Mouse (Mus musculus) gastrocnemius, adult 18-20 months (tissue): ENCODE results near the gene Disp1. TPM values are rescaled to one million over a fixed set of nuclear protein-coding genes. Genes with fewer than 3 reads are reported as not detected.
A peak's percentile ranks its signal among the peaks of the same experiment; 100 is the strongest.

Source experiments
- DNase-seq: peaks from one replicate; pipeline ENCODE4 v3.0.0; 2021; ENCODE audit warnings: low spot score
- microRNA-seq: library from miRNA; unstranded; fragments of <30 nt; microRNA quantifications from one replicate; pipeline ENCODE4 v1.2.0, GENCODE M21; 2021
- total RNA-seq, 2 experiments: library from RNA; stranded (reverse); gene quantifications; 2 replicates each; pipeline ENCODE4 v1.2.3; 2021

Disp1 gene
- total RNA-seq, 2 experiments from 2014 or later: 2.3 to 3.3 TPM

DNA sequence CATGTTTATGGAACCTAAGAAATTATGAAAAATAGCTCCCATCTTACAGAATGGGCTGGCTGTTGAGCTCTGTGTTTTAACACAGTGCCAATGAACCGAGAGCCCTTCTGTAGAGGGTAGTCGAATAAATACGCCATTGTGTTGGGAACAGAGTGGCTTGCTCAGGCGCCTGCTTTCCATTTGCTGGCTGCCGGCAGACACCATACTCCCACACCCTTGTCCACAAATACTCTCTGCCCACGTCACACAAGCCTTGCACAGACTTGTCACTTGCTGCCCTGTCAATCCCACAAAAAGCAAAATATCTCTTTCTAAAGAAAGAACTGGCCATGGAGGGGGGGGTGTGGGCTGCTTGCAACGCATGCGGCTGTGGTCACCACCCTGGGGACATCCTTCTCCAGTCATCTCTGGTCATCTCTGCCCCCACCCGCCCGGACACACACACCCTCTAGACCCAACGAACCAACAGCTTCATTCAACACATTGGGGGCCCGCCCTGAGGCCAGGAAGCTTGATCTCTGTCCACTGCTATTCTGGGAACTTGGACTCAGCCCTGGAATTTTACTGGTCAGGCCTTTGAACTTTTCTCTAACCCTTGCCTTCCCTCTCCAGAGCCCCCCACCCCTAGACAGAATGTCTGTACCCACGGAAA is 178.0 kb downstream of the Disp1 start:
- peak; percentile 15 for DNase-seq

GRCm38 (mm10) chr1:183041703-183042102 is 179.6 kb downstream of the Disp1 start:
- no peak for DNase-seq

- DNase-seq: no peak
Measured at GRCm38 (mm10) chr1:183040847-183041382, 180.4 kb downstream of the Disp1 start.

DNA sequence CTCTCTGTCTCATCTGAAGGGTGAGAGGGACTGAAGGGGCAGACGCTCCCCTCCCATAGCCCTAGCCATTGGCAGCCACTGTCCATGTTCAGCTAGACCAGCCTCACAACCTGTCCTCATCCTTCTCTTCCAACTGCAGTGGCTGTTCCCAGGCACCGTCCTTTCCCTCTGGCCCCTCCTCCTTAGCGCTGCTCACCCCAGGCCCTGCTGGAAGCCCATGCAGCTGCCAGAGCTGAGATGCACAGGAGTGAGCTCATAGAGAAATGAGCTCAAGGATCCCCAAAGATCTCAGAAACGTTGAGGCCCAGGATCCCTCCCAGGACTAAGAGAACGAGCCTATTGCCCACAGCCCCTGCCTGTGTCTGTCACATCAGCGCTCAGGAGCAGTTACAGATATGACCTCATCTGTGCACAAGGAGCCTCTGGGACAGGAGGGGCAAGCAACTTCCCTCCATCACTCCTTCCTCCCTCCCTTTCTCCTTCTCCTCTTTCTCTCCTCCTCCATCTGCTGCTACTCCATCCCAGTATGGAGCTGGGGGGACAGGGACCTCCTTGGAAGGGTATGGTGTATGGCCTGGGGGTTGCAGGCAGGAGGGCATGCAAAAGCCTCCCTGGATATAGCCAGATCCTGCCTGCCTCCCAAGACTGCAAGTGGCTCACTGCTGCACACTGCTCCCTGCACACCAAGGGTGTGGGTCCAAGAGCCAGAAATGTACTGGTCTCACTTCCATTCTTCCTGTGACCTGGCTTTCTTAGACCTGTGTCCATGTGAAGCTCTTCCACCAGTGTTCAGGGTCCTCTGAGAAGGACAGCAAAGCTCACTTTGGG is 181.2 kb downstream of the Disp1 start:
- no peak for DNase-seq

DNA sequence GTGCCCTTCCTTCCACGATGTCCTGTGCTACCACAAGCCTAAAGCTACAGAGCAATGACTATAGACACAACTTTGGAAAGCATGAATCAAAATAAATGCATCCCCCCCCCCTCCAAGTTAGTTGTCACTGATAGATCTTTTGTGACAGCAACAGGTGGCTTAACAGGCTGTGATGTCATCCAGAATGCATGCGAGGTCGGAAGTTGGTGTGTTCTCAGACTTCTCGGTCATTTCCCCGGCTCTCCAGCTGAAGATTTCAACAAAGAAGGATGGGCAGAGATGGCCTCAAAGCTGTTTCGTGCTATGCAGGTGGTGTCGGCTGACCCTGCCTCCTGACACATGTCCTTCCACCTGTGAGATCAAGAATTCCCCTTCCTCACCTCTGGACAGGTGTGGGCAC is 181.9 kb downstream of the Disp1 start:
- no peak for DNase-seq

Small RNA genes within 50 kb of the gene (microRNA-seq; reads per million reads assigned to microRNA genes)
- gene Gm24975: not detected

Other genes with a start within 250 kb of the Disp1 start
- 10 to 100 TPM; 21.1 to 22.6 TPM for gene Aida, start 75.1 kb upstream of the Disp1 start, total RNA-seq
- 10 to 100 TPM; 16.2 to 16.5 TPM for gene Brox, start 75.7 kb upstream of the Disp1 start, total RNA-seq
- gene Mia3, start 148.0 kb upstream of the Disp1 start, total RNA-seq: 100 to 1,000 TPM; 195 to 197 TPM
- 1 to 10 TPM; 5.3 to 5.9 TPM for gene Taf1a, start 167.5 kb upstream of the Disp1 start, total RNA-seq
- gene Hhipl2, start 196.7 kb upstream of the Disp1 start, total RNA-seq: not detected